Mouse (Mus musculus): ENCODE measurements around the gene Zfp143.
"Not testable (repeated sequence)": the region's sequence is repeated elsewhere in the genome, so short reads cannot be mapped to it uniquely, and the experiment has no call there.

Zfp143 gene

GRCm38 (mm10) chr7:110061199-110061751 is at the start of gene Zfp143:
Gene Zfp143 (plus strand): TSS chr7:110061217.
- peak; percentile 100 for DNase-seq (ENCODE audit: low spot score)

- DNase-seq (ENCODE audit: low spot score), result no peak
Measured at GRCm38 (mm10) chr7:110011417-110011816, 49.6 kb upstream of the Zfp143 start.

GRCm38 (mm10) chr7:110014272-110014671 is 46.7 kb upstream of the Zfp143 start:
- DNase-seq (ENCODE audit: low spot score), result no peak

- peak; percentile 94 for DNase-seq (ENCODE audit: low spot score)
Measured at GRCm38 (mm10) chr7:110018117-110018630, 42.8 kb upstream of the Zfp143 start, which contains the start of gene Ipo7. Gene Ipo7 (plus strand): TSS chr7:110018274.

- peak; percentile 34 for DNase-seq (ENCODE audit: low spot score)
Measured at GRCm38 (mm10) chr7:110018631-110019482, 42.2 kb upstream of the Zfp143 start.

GRCm38 (mm10) chr7:110023553-110023952 is 37.5 kb upstream of the Zfp143 start:
- no peak for DNase-seq (ENCODE audit: low spot score)

- no peak for DNase-seq (ENCODE audit: low spot score)
Measured at GRCm38 (mm10) chr7:110026594-110026993, 34.4 kb upstream of the Zfp143 start.

- DNase-seq (ENCODE audit: low spot score), result no peak
Measured at GRCm38 (mm10) chr7:110028826-110029225, 32.2 kb upstream of the Zfp143 start.

GRCm38 (mm10) chr7:110030342-110030741 is 30.7 kb upstream of the Zfp143 start:
- no peak for DNase-seq (ENCODE audit: low spot score)

GRCm38 (mm10) chr7:110057723-110058122 is 3.3 kb upstream of the Zfp143 start:
- not testable (repeated sequence) for DNase-seq (ENCODE audit: low spot score)

GRCm38 (mm10) chr7:110059092-110059785 is 1.8 kb upstream of the Zfp143 start:
- DNase-seq (ENCODE audit: low spot score), result no peak

- no peak for DNase-seq (ENCODE audit: low spot score)
Measured at GRCm38 (mm10) chr7:110060106-110060668, 830 bp upstream of the Zfp143 start.

- no peak for DNase-seq (ENCODE audit: low spot score)
Measured at GRCm38 (mm10) chr7:110060669-110061198, 283 bp upstream of the Zfp143 start.

- peak; percentile 79 for DNase-seq (ENCODE audit: low spot score)
Measured at GRCm38 (mm10) chr7:110061752-110062273, 796 bp downstream of the Zfp143 start.

GRCm38 (mm10) chr7:110063731-110064130 is 2.7 kb downstream of the Zfp143 start:
- no peak for DNase-seq (ENCODE audit: low spot score)

GRCm38 (mm10) chr7:110069070-110069469 is 8.1 kb downstream of the Zfp143 start:
- no peak for DNase-seq (ENCODE audit: low spot score)

- no peak for DNase-seq (ENCODE audit: low spot score)
Measured at GRCm38 (mm10) chr7:110078168-110078567, 17.2 kb downstream of the Zfp143 start.

- DNase-seq (ENCODE audit: low spot score), result peak; percentile 65
Measured at GRCm38 (mm10) chr7:110083386-110084165, 22.6 kb downstream of the Zfp143 start.

- DNase-seq (ENCODE audit: low spot score), result no peak
Measured at GRCm38 (mm10) chr7:110085217-110085616, 24.2 kb downstream of the Zfp143 start.

- no peak for DNase-seq (ENCODE audit: low spot score)
Measured at GRCm38 (mm10) chr7:110087914-110088313, 26.9 kb downstream of the Zfp143 start.

GRCm38 (mm10) chr7:110091670-110092069 is 30.7 kb downstream of the Zfp143 start:
- peak; percentile 28 for DNase-seq (ENCODE audit: low spot score)
